Mouse (Mus musculus): Measurements from ENCODE around the gene Usp46.

GRCm38 (mm10) chr5:73993538-73993937, 74.7 kb downstream of the Usp46 start:
- no peak for TF ChIP-seq POLR2A (IDR thresholded peaks at IDR 0.05; ENCODE audit: control insufficient read depth, extremely low read depth, insufficient read depth, low read length, poor library complexity)
- no peak for TF ChIP-seq CTCF (IDR thresholded peaks at IDR 0.05; ENCODE audit: borderline replicate concordance, control insufficient read depth, extremely low read depth, insufficient read depth, low read length, poor library complexity)

All from thymus, adult 2 months (tissue).